Mouse (Mus musculus) spleen, adult 2 months (tissue): ENCODE data around the gene Cd8b1.

Source experiments
- CTCF ChIP-seq: fragments of 200-500 bp; IDR thresholded peaks from 2 replicates; pipeline ENCODE4 v1.5.1; 2011; ENCODE audit warnings: mild to moderate bottlenecking, inconsistent platforms; ENCODE audit not compliant: insufficient read depth, insufficient read length, insufficient replicate concordance; ENCODE audit errors: extremely low read depth
- POLR2A ChIP-seq: fragments of 200-500 bp; IDR thresholded peaks from 2 replicates; pipeline ENCODE4 v1.6.1; 2011; ENCODE audit warnings: low read depth, low read length, inconsistent platforms

DNA sequence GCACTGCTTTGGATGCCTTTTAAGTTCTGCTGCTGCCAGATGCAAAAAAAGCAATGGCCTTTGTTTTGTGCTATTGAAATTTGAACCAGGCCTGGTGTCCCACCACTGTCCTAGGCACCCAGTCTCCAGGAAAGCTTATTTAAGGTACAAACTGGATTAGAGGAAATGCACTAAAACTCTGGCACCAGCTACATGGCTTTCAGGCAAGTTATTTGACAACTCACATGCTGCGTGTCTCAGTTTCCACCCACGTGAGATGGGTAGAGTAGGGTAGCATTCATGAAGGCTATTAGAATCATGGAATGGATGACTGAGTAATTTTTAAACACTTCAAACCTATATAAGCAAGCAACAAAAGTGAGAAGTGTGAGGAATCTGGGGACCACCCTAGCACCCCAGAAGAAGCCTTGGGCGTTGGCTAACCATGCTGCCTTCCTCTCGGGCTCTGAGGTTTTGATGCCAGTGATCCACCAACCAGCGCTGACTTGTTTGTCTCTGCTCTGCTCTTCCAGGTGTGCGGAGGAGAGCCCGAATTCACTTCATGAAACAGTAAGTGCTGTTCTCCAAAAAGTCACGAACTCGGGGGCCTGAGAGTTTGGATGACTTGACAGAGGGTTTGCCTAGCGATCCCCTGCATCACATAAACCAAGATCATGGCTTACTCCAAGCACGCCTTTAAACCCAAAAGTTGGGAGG is 11.1 kb downstream of the Cd8b1 start:
- TF ChIP-seq CTCF: no peak
- no peak for TF ChIP-seq POLR2A
